Mouse (Mus musculus): ENCODE results near the gene Plekhg5. TPM values are rescaled to one million over a fixed set of nuclear protein-coding genes. Genes with fewer than 3 reads are reported as not detected.
A peak's percentile ranks its signal among the peaks of the same experiment; 100 is the strongest.

Plekhg5 gene
- polyA plus RNA-seq, 1 experiment from 2014 or later = 1.8 TPM

DNA sequence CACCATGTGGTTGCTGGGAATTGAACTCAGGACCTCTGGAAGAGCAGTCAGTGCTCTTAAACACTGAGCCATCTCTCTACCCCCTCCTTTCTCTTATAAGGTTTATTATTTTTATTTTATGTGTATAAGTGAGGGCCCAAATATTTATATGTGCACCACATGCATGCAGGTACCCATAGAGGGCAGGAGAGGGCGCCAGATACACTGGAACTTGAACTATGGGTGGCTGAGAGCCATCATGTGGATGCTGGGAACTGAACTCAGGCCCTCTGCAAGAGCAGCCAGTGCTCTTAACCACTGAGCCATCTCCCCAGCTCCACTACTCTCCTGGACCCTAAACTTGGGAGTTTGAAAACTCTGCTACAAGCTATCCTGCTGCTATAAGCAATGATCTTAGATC is 71.3 kb downstream of the Plekhg5 start:
- TF ChIP-seq EP300 (IDR thresholded peaks at IDR 0.05; ENCODE audit: low read depth) = no peak
- peak; percentile 34 for TF ChIP-seq CTCF (IDR thresholded peaks at IDR 0.05; ENCODE audit: low read depth)
- ATAC-seq = no peak
- H3K4me1 ChIP-seq (ENCODE audit: insufficient read depth) = peaks cover 5% of the 10 kb centered on the region
- no peak overlapping the region for H3K9ac ChIP-seq (replicated peaks)
- no peak overlapping the region for H3K27ac ChIP-seq (ENCODE audit: low read depth)
- 27% methylated on average over 1 of the region's 1 CpGs for WGBS (ENCODE audit: insufficient replicate concordance)
- H3K36me3 ChIP-seq (replicated peaks; ENCODE audit: insufficient read depth, low read length) = no peaks in the 10 kb centered on the region
- 0 out of 2 replicates have a peak, but pooled peaks cover 6% of the 10 kb centered on the region for H3K27me3 ChIP-seq (ENCODE audit: insufficient read depth, low read length)
- H3K4me3 ChIP-seq (ENCODE audit: low read depth, low read length) = no peak overlapping the region
- no peak overlapping the region for H3K4me2 ChIP-seq (ENCODE audit: low read depth, low read length)
- no peak for DNase-seq
- no peaks in the 10 kb centered on the region for H3K9me3 ChIP-seq (ENCODE audit: low read length)

DNA sequence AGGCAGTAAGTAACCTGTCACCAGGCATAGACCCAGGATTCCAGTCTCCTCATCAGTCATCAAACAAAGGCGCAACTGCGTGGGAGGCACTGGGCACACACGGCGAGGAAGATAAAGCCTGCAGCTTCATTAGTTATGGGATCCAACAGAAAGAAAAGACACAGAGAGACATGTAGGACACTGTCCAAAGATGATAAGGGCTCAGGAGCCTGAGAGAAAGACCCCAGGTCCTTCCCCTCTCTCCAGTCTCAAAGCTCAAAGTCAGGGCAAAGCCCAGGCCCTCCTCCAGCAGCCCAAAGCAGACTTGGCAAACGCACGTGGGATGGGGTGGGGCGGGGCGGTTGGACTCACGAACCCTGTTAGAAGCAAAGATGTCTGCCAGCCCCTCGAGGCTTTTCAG is 73.2 kb downstream of the Plekhg5 start:
- TF ChIP-seq CTCF (IDR thresholded peaks at IDR 0.05; ENCODE audit: low read depth) = no peak
- TF ChIP-seq EP300 (IDR thresholded peaks at IDR 0.05; ENCODE audit: low read depth) = no peak
- Histone ChIP-seq H3K9ac (replicated peaks) (no peak overlapping the region), H3K36me3 (replicated peaks; ENCODE audit: insufficient read depth, low read length) (no peaks in the 10 kb centered on the region), H3K27ac (ENCODE audit: low read depth) (no peak overlapping the region), H3K4me1 (ENCODE audit: insufficient read depth) (no peaks in the 10 kb centered on the region), H3K27me3 (ENCODE audit: insufficient read depth, low read length) (0 out of 2 replicates have a peak, but pooled peaks cover 12% of the 10 kb centered on the region), H3K4me2 (ENCODE audit: low read depth, low read length) (no peak overlapping the region), H3K9me3 (ENCODE audit: low read length) (no peaks in the 10 kb centered on the region), H3K4me3 (ENCODE audit: low read depth, low read length) (no peak overlapping the region)
- DNase-seq (no peak), ATAC-seq (no peak)
- 52% methylated on average over 10 of the region's 10 CpGs for WGBS (ENCODE audit: insufficient replicate concordance)

DNA sequence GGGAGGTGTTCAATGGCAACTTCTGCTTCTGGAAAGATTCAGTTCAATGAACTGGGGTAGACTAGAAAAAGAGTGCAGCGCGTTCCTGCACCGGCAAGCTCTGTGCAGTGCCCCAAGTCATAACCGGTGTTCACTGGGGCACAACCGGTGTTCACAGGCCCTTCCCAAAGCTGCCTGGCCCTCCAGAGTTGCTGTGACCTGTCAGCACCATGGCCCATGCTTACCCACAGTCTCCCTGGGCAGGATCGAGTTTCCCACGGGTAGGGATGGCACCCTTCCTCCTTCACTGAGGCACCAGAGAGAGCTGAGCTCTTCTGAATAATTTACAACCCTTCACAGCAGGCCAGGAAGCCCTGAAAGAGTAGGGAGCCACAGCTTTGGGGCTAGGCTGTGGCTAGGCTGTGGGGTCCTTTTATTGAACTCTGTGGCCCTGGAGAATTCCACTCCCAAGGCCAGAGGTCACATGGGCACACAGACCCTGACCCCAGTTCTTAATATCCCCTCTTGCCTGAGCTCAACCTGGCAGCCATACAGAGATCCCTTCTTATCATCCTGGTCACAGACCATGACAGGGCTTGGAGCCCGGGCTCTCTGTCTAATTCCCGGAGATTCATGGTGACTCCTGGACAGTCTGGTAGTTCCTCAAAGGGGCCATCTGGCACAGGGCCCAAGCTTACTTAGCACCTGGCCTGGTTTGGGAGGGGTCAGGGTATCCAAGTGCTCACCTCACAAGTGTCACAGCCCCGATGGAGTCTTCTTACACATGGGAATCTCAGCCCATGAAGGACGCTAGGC is 73.9 kb downstream of the Plekhg5 start:
- Histone ChIP-seq H3K9me3 (ENCODE audit: low read length) (no peaks in the 10 kb centered on the region), H3K36me3 (replicated peaks; ENCODE audit: insufficient read depth, low read length) (no peaks in the 10 kb centered on the region), H3K9ac (replicated peaks) (no peak overlapping the region), H3K4me3 (ENCODE audit: low read depth, low read length) (no peak overlapping the region), H3K27ac (ENCODE audit: low read depth) (no peak overlapping the region), H3K4me2 (ENCODE audit: low read depth, low read length) (no peak overlapping the region), H3K4me1 (ENCODE audit: insufficient read depth) (no peaks in the 10 kb centered on the region), H3K27me3 (ENCODE audit: insufficient read depth, low read length) (peaks cover 11% of the 10 kb centered on the region; the same call in 1 of the 2 replicates)
- ATAC-seq = no peak
- no peak for DNase-seq
- TF ChIP-seq CTCF (IDR thresholded peaks at IDR 0.05; ENCODE audit: low read depth) = no peak
- TF ChIP-seq EP300 (IDR thresholded peaks at IDR 0.05; ENCODE audit: low read depth) = no peak
- 63% methylated on average over 11 of the region's 11 CpGs for WGBS (ENCODE audit: insufficient replicate concordance)

DNA sequence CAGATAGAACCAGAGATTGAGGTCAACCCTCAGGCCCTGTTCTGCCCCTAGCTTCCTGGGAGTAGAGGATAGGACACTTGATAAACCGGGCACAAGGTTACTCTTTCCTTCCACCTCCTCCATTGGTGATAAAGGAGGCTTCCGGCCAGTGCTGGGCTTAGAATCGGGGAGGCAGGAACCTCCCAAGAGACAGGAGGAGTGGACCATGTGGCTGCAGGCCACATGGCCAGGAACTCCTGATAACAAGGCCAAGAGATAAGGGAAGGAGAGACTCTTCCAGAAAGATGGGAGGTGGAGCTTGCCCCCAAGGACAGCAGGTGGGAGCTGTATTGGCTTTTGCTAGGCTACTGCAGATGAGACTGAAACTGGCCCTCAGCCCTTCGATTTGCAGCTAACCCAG is 78.2 kb downstream of the Plekhg5 start:
- Histone ChIP-seq H3K4me2 (ENCODE audit: low read depth, low read length) (no peak overlapping the region), H3K9me3 (ENCODE audit: low read length) (no peaks in the 10 kb centered on the region), H3K4me1 (ENCODE audit: insufficient read depth) (peaks cover 8% of the 10 kb centered on the region; the same call in 1 of the 2 replicates), H3K27ac (ENCODE audit: low read depth) (no peak overlapping the region), H3K27me3 (ENCODE audit: insufficient read depth, low read length) (peaks cover 30% of the 10 kb centered on the region), H3K4me3 (ENCODE audit: low read depth, low read length) (no peak overlapping the region), H3K9ac (replicated peaks) (no peak overlapping the region), H3K36me3 (replicated peaks; ENCODE audit: insufficient read depth, low read length) (no peaks in the 10 kb centered on the region)
- ATAC-seq = no peak
- TF ChIP-seq EP300 (IDR thresholded peaks at IDR 0.05; ENCODE audit: low read depth) (no peak), CTCF (IDR thresholded peaks at IDR 0.05; ENCODE audit: low read depth) (no peak)
- no peak for DNase-seq
- 58% methylated on average over 4 of the region's 4 CpGs for WGBS (ENCODE audit: insufficient replicate concordance)

DNA sequence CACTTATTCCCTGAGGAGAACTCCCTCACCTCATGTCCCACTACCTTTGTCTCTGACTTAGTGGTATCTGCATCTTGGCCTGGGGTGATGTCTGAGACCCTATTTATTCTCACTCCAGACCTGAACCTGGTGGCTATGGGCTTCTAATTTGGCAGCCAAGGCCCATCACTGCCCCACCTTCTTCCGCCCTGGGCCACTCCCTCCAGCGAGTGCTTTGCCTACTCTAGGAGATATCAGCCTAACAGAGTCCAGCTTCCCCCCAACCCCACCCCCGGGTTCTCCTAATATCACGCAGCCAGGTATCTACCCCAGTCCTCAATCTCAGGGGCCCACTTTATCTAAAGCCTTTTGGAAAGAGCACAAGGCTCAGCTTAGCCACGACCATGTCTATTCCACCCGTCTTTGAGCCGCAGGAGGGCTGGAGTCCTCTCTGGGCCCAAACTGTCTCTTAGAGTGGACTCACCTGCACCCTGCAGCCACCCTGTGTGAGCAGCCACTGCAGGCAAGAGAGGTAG is 79.2 kb downstream of the Plekhg5 start:
- ATAC-seq = no peak
- Histone ChIP-seq H3K9ac (replicated peaks) (no peak overlapping the region), H3K36me3 (replicated peaks; ENCODE audit: insufficient read depth, low read length) (no peaks in the 10 kb centered on the region)

DNA sequence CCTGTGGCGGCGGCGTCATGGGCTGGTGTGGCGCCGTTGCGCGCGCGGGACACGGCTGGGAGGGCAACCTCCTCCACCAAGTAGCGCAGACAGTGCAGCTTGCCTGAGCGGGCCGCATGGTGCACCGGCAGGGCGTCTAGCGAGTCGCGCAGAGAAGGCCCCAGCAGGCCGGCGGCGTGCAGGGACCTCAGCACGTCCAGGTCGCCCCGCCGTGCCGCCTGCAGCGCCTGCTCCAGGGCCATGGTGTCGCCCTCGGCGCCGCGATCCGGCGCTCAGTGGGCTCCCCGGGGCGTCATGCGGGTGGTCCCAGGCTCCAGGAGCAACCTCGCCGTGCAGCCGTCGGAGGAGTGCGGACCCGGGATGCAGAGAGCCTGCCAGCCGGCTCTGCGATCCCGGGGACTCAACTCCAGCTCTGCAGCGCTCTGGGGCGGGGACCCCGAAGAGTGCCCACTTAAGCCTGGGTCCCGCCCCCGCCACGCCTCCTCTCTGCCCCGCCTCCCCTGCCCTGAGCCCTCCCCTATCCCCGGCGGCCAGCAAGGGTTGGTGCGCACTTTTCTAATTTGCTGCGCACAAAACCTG is 79.8 kb downstream of the Plekhg5 start, which contains the start of gene Espn:
Gene Espn (minus strand): TSS at position 406 of the 579 bp plus-strand sequence.
- Histone ChIP-seq H3K36me3 (replicated peaks; ENCODE audit: insufficient read depth, low read length) (no peaks in the 10 kb centered on the region), H3K27me3 (ENCODE audit: insufficient read depth, low read length) (peaks cover 30% of the 10 kb centered on the region), H3K4me2 (ENCODE audit: low read depth, low read length) (peak within 1 kb of the TSS; percentile 70), H3K9ac (replicated peaks) (no peak within 1 kb of the TSS), H3K4me1 (ENCODE audit: insufficient read depth) (peaks cover 8% of the 10 kb centered on the region; the same call in 1 of the 2 replicates), H3K9me3 (ENCODE audit: low read length) (no peaks in the 10 kb centered on the region), H3K4me3 (ENCODE audit: low read depth, low read length) (peak within 1 kb of the TSS; percentile 37), H3K27ac (ENCODE audit: low read depth) (no peak within 1 kb of the TSS)
- TF ChIP-seq EP300 (IDR thresholded peaks at IDR 0.05; ENCODE audit: low read depth) (no peak), CTCF (IDR thresholded peaks at IDR 0.05; ENCODE audit: low read depth) (no peak)
- DNase-seq (peak; percentile 65), ATAC-seq (peak; percentile 58)
- WGBS (ENCODE audit: insufficient replicate concordance) = 1% methylated on average over 48 of the region's 57 CpGs

More for the DNA sequence above, 79.2 kb downstream of the Plekhg5 start:
- 22% methylated on average over 7 of the region's 7 CpGs for WGBS (ENCODE audit: insufficient replicate concordance)
- no peaks in the 10 kb centered on the region for H3K9me3 ChIP-seq (ENCODE audit: low read length)
- H3K4me3 ChIP-seq (ENCODE audit: low read depth, low read length) = peak overlapping the region; percentile 37; the same call in 1 of the 2 replicates
- H3K4me2 ChIP-seq (ENCODE audit: low read depth, low read length) = peak overlapping the region; percentile 70
- no peak for TF ChIP-seq CTCF (IDR thresholded peaks at IDR 0.05; ENCODE audit: low read depth)
- TF ChIP-seq EP300 (IDR thresholded peaks at IDR 0.05; ENCODE audit: low read depth) = no peak
- H3K27me3 ChIP-seq (ENCODE audit: insufficient read depth, low read length) = peaks cover 30% of the 10 kb centered on the region
- H3K4me1 ChIP-seq (ENCODE audit: insufficient read depth) = peaks cover 8% of the 10 kb centered on the region; the same call in 1 of the 2 replicates
- DNase-seq = no peak
- H3K27ac ChIP-seq (ENCODE audit: low read depth) = no peak overlapping the region

Data from liver, postnatal 0 days (tissue).